Mouse (Mus musculus) left cerebral cortex, postnatal 10 days (tissue): ENCODE data around the gene Kif28. TPM values are rescaled to one million over a fixed set of nuclear protein-coding genes. Genes with fewer than 3 reads are reported as not detected.
A peak's percentile ranks its signal among the peaks of the same experiment; 100 is the strongest.
"Not testable (repeated sequence)": the region's sequence is repeated elsewhere in the genome, so short reads cannot be mapped to it uniquely, and the experiment has no call there.

ENCODE experiments used
- DNase-seq, 2 experiments: peaks; one replicate each; pipeline ENCODE4 v3.0.0; 2021 to 2022; ENCODE audit warnings: low spot score in 2 of 2, mixed read lengths in 1 of 2; ENCODE audit errors: extremely low spot score in 1 of 2
- intact Hi-C: fragments of 180-260 bp; cut with DNase I; formaldehyde crosslinking; loops from one replicate; pipeline ENCODE4 v1.15.1; 2025
- total RNA-seq, 2 experiments: library from RNA; stranded (reverse); gene quantifications; 2 replicates each; pipeline ENCODE4 v1.2.3; 2021

Gene Kif28
- under 1 TPM; 0.16 to 0.28 TPM for total RNA-seq

- intact Hi-C loops: no loop called here
- DNase-seq: no peak
Observed at GRCm38 (mm10) chr1:179745171-179745570, at the start of gene Kif28. Gene Kif28 (minus strand): TSS chr1:179745271.

GRCm38 (mm10) chr1:179787281-179787680, 42.2 kb upstream of the Kif28 start:
- intact Hi-C loops: loop anchor here (5.0 to 10.0 kb wide), 2 partner anchors 35 to 358 kb away; no protein-coding TSS in a partner anchor

GRCm38 (mm10) chr1:179785502-179785901, 40.4 kb upstream of the Kif28 start:
- DNase-seq: no peak
- intact Hi-C loops: loop anchor here (5.0 to 10.0 kb wide), 2 partner anchors 33 to 359 kb away; no protein-coding TSS in a partner anchor

More at GRCm38 (mm10) chr1:179787281-179787680, 42.2 kb upstream of the Kif28 start:
- no peak for DNase-seq

DNA sequence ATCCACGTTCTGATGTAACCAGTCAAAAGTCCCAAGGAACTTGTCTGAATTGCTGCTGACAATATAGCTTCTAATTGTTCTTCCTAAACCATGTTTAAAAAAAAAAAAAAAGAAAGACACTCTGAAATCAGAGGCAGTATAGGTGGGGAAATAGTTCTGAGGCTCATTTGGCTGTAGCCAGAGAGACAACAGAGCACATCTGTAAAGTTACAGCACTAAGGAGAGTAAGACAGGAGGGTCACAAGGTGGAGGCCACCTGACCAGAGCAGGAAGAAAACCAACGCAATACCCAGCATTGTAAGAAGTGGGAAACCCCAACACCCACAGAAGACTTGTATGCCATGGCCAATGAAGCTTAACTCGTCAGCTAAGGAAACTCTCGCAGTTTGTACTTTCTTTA, 39.0 kb upstream of the Kif28 start:
- DNase-seq: no peak

DNA sequence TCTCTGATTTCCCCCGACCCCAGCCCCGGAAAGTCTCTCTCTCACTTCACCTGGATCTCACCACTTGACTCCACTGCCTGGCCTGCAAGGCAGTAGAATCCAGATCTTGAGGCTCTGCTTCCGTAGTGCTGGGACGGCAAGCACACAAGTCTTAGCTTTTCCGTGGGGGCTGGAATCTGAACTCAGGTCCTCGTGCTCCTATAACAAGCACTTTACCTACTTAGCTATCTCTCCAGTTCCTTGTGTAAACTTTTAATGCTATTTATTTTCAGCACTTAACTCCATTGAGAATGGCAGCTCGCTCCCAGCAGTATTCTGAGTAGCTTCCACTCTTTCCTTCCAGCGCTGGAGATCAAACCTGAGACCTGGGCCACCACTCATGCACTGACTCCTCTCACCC, 31.8 kb upstream of the Kif28 start:
- intact Hi-C loops: loop anchor here (10.0 kb wide), 1 partner anchor 1452 kb away; no protein-coding TSS in a partner anchor
- no peak for DNase-seq

More for the DNA sequence above, 39.0 kb upstream of the Kif28 start:
- intact Hi-C loops: loop anchor here (10.0 kb wide), 1 partner anchor 361 kb away; no protein-coding TSS in a partner anchor

GRCm38 (mm10) chr1:179760553-179760952, 15.5 kb upstream of the Kif28 start:
- intact Hi-C loops: no loop called here
- DNase-seq: no peak

GRCm38 (mm10) chr1:179760086-179760485, 15.0 kb upstream of the Kif28 start:
- DNase-seq: no peak
- intact Hi-C loops: no loop called here

GRCm38 (mm10) chr1:179756477-179756876, 11.4 kb upstream of the Kif28 start:
- DNase-seq: no peak
- intact Hi-C loops: no loop called here

DNA sequence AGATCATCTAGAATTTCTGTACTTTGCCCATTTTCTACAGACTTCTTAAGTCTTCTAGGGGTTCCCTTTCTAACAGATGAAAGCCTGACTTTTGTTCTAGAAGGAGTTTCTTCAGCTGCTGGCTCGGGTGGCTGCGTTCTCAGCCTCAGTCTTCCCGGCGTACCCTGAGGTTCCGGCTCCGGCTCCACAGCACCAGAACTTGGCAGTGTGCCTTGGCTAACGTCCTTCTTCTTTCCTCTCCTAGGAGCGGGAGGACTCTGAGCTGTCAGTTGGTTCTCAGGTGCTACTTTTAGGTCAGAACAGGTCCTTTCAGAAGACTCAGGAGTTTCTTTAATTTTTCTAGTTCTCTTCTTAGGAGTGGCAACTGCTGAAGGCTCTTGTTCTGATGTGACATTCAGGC, 7.9 kb upstream of the Kif28 start:
- intact Hi-C loops: loop anchor here (5.0 kb wide), 1 partner anchor 34 kb away; no protein-coding TSS in a partner anchor
- DNase-seq: no peak

DNA sequence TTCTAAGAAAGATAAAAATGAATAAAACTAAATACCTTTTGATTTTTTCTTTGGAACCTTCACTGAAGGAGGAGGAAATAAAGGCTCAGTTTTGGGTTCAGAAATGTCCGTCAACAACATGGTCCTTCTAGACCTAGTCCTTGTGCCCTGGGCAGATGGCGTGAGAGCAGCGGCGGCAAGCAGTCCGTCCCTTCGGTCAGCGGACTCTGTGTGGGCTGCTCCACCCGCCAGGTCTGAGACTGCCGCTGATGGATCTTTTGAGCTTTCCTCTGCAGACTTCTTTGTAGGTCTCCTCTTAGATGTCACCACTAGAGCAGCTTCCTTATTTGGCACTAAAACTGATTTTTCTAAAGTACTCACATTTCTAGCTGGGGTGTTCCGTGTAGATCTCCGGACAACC, 7.2 kb upstream of the Kif28 start:
- DNase-seq: no peak
- intact Hi-C loops: loop anchor here (5.0 kb wide), 1 partner anchor 35 kb away; no protein-coding TSS in a partner anchor

GRCm38 (mm10) chr1:179743593-179744193, 1.4 kb downstream of the Kif28 start:
- intact Hi-C loops: no loop called here
- no peak for DNase-seq

DNA sequence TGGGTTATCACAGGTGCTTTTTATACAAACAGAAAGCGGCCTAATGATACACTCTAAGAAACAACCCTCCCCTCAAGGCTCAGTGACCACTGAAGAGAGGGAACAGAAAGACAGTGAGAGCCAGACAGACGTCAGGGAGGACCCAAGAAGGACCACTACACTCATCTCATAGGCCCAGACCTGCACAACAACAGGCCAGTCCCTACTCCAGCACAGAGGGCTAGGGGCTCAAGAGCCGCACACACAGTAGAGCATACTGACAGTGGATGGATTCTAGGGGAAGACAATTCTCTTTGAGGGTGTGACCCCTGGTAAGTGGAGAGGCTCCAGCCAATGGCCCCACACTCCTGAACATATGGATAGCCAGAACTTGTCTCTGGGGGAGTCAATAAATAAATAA, 8.6 kb downstream of the Kif28 start:
- DNase-seq: no peak
- intact Hi-C loops: loop anchor here (10.0 kb wide), 1 partner anchor 92 kb away; no protein-coding TSS in a partner anchor

GRCm38 (mm10) chr1:179734500-179735474, 10.3 kb downstream of the Kif28 start:
- intact Hi-C loops: loop anchor here (5.0 to 10.0 kb wide), 2 partner anchors 90 to 232 kb away; no protein-coding TSS in a partner anchor
- DNase-seq: peak; percentile 53 to 58

GRCm38 (mm10) chr1:179731391-179731790, 13.7 kb downstream of the Kif28 start:
- intact Hi-C loops: loop anchor here (5.0 to 10.0 kb wide), 2 partner anchors 87 to 229 kb away; no protein-coding TSS in a partner anchor

GRCm38 (mm10) chr1:179728661-179729060, 16.4 kb downstream of the Kif28 start:
- no peak for DNase-seq
- intact Hi-C loops: no loop called here

More at GRCm38 (mm10) chr1:179731391-179731790, 13.7 kb downstream of the Kif28 start:
- no peak for DNase-seq

DNA sequence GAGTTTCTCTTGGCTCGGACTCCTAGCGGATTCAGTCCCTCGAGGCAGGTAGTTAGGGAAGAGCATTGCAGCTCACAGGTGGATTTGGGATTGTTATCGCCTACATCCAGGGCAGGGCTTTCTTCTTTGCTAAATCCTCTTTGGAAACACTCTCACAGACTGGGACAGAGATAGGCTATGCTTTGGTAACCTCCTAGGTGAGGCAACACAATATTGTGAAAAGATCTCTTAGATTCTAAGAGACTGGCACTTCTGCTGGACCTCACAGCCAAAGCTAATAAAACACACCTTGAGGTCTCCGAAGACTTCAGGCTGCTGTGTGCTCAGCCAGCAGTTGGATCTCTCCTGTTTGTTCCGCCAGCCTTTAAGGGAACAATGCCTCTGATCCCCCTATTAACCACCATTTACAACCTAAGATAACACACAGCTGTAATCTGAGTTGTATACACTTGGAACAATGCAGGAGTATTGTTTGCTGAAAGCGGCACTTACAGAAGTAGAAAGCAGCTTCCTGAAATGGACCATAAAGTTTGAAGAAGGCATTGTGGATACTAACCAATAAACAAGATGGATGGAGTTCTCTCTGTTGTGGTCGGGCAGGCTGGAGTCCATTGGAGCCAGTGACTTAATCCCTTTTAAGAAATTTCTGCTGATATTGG, 22.1 kb downstream of the Kif28 start:
- no peak for DNase-seq
- intact Hi-C loops: no loop called here

GRCm38 (mm10) chr1:179715786-179716185, 29.3 kb downstream of the Kif28 start:
- intact Hi-C loops: no loop called here
- DNase-seq: no peak

GRCm38 (mm10) chr1:179715289-179715688, 29.8 kb downstream of the Kif28 start:
- DNase-seq, intact Hi-C loops: not testable (repeated sequence)

- intact Hi-C loops: no loop called here
- no peak for DNase-seq
Observed at GRCm38 (mm10) chr1:179713367-179713766, 31.7 kb downstream of the Kif28 start.
